Mouse (Mus musculus) right cerebral cortex, postnatal 4 days (tissue): ENCODE data around the gene Dcun1d3.

Source experiments
- DNase-seq: peaks from one replicate; pipeline ENCODE4 v3.0.0-alpha.2; 2022

Gene Dcun1d3

GRCm38 (mm10) chr7:119872204-119872603 is 23.9 kb downstream of the Dcun1d3 start:
- no peak for DNase-seq

- DNase-seq: no peak
Measured at GRCm38 (mm10) chr7:119866136-119866535, 30.0 kb downstream of the Dcun1d3 start.

GRCm38 (mm10) chr7:119864500-119864899 is 31.6 kb downstream of the Dcun1d3 start:
- DNase-seq: no peak

GRCm38 (mm10) chr7:119862167-119862566 is 33.9 kb downstream of the Dcun1d3 start:
- no peak for DNase-seq

- peak; percentile 23 for DNase-seq
Measured at GRCm38 (mm10) chr7:119861335-119862091, 34.6 kb downstream of the Dcun1d3 start.

GRCm38 (mm10) chr7:119860971-119861334 is 35.1 kb downstream of the Dcun1d3 start:
- DNase-seq: no peak

- no peak for DNase-seq
Measured at GRCm38 (mm10) chr7:119860554-119860953, 35.5 kb downstream of the Dcun1d3 start.

GRCm38 (mm10) chr7:119860116-119860515 is 36.0 kb downstream of the Dcun1d3 start:
- no peak for DNase-seq

- DNase-seq: no peak
Measured at GRCm38 (mm10) chr7:119859476-119859875, 36.6 kb downstream of the Dcun1d3 start.

GRCm38 (mm10) chr7:119855031-119855430 is 41.1 kb downstream of the Dcun1d3 start:
- DNase-seq: no peak

GRCm38 (mm10) chr7:119854362-119854761 is 41.7 kb downstream of the Dcun1d3 start:
- no peak for DNase-seq

- no peak for DNase-seq
Measured at GRCm38 (mm10) chr7:119853186-119853585, 42.9 kb downstream of the Dcun1d3 start.

- no peak for DNase-seq
Measured at GRCm38 (mm10) chr7:119852494-119852893, 43.6 kb downstream of the Dcun1d3 start.

GRCm38 (mm10) chr7:119850737-119851136 is 45.4 kb downstream of the Dcun1d3 start:
- DNase-seq: no peak

GRCm38 (mm10) chr7:119849096-119849495 is 47.0 kb downstream of the Dcun1d3 start:
- peak; percentile 81 for DNase-seq

- no peak for DNase-seq
Measured at GRCm38 (mm10) chr7:119847396-119847795, 48.7 kb downstream of the Dcun1d3 start.

GRCm38 (mm10) chr7:119845541-119845940 is 50.6 kb downstream of the Dcun1d3 start:
- DNase-seq: no peak

- no peak for DNase-seq
Measured at GRCm38 (mm10) chr7:119841820-119842449, 54.2 kb downstream of the Dcun1d3 start.

GRCm38 (mm10) chr7:119835996-119836777 is 59.9 kb downstream of the Dcun1d3 start:
- no peak for DNase-seq

GRCm38 (mm10) chr7:119835371-119835770 is 60.7 kb downstream of the Dcun1d3 start:
- DNase-seq: no peak

GRCm38 (mm10) chr7:119808723-119809122 is 87.4 kb downstream of the Dcun1d3 start:
- DNase-seq: no peak

- no peak for DNase-seq
Measured at GRCm38 (mm10) chr7:119807396-119807795, 88.7 kb downstream of the Dcun1d3 start.
